Mouse (Mus musculus): ENCODE data around the gene Colec11.

GRCm38 (mm10) chr12:28572241-28572640 lies 50.9 kb downstream of the Colec11 start:
- no peak for TF ChIP-seq POLR2A (IDR thresholded peaks at IDR 0.05; ENCODE audit: low read depth, low read length)
- TF ChIP-seq CTCF (IDR thresholded peaks at IDR 0.05; ENCODE audit: extremely low read depth, insufficient read depth, insufficient read length, insufficient replicate concordance), result no peak

Data from spleen, adult 2 months (tissue).